Mouse (Mus musculus) kidney, postnatal 0 days (tissue): Measurements from ENCODE around the gene Serping1. TPM values are rescaled to one million over a fixed set of nuclear protein-coding genes. Genes with fewer than 3 reads are reported as not detected.

Source experiments
- ATAC-seq: fragments of 200-750 bp; cut with Nextera tagmentation; replicated peaks from 2 replicates; pipeline ENCODE4 v1.8.0; 2017; ENCODE audit warnings: low read depth, moderate number of reproducible peaks, moderate TSS enrichment, moderate library complexity; ENCODE audit not compliant: low FRiP score
- DNase-seq: peaks from one replicate; pipeline ENCODE4 v3.0.0-alpha.2; 2016; ENCODE audit warnings: low spot score
- H3K27ac ChIP-seq: fragments of 300-500 bp; sonication (generic); 2 replicates; pipeline ENCODE4 v1.5.1; 2014; ENCODE audit warnings: mild to moderate bottlenecking
- H3K27me3 ChIP-seq: fragments of 300-500 bp; sonication (generic); 2 replicates; pipeline ENCODE4 v1.6.1; 2014; ENCODE audit warnings: low read length, mixed read lengths; ENCODE audit not compliant: insufficient read depth
- H3K36me3 ChIP-seq: fragments of 300-500 bp; sonication (generic); 2 replicates; pipeline ENCODE4 v1.6.1; 2014; ENCODE audit warnings: low read length, mixed read lengths; ENCODE audit not compliant: insufficient read depth
- H3K4me1 ChIP-seq: fragments of 300-500 bp; sonication (generic); replicated peaks from 2 replicates; pipeline ENCODE4 v1.6.1; 2014; ENCODE audit warnings: antibody characterized with exemption, low read length, mixed read lengths; ENCODE audit not compliant: insufficient read depth
- H3K4me2 ChIP-seq: fragments of 300-500 bp; sonication (generic); 2 replicates; pipeline ENCODE4 v1.6.1; 2014; ENCODE audit warnings: mild to moderate bottlenecking, low read length, moderate library complexity, mixed read lengths
- H3K4me3 ChIP-seq: fragments of 300-500 bp; sonication (generic); replicated peaks from 2 replicates; pipeline ENCODE4 v1.5.1; 2014; ENCODE audit warnings: low read depth, low read length
- H3K9ac ChIP-seq: fragments of 300-500 bp; sonication (generic); 2 replicates; pipeline ENCODE4 v1.6.1; 2014; ENCODE audit warnings: low read depth, low read length
- H3K9me3 ChIP-seq: fragments of 300-500 bp; sonication (generic); replicated peaks from 2 replicates; pipeline ENCODE4 v1.6.1; 2016; ENCODE audit warnings: low read length, inconsistent platforms, mixed read lengths
- CTCF ChIP-seq: IDR thresholded peaks from 2 replicates; pipeline ENCODE4 v1.5.1; 2016; ENCODE audit warnings: antibody characterized with exemption, low read depth, mild to moderate bottlenecking, moderate library complexity
- WGBS: fragments of 180-500 bp; shearing (Covaris S2); extraction: QIAGEN DNeasy Blood & Tissue Kit; methylation state at CpG from one replicate; pipeline ENCODE4 v1.1.7; 2014; 5-methylcytosine and 5-hydroxymethylcytosine counted together
- polyA plus RNA-seq: library from polyadenylated mRNA; unstranded; fragments of >200 nt; fragmentation: Nextera tagmentation; extraction: Ambion mirVana; gene quantifications from 2 replicates; pipeline ENCODE4 v1.2.1, GENCODE M21; 2015

Serping1 gene
- polyA plus RNA-seq, 1 experiment from 2014 or later: 156 TPM

DNA sequence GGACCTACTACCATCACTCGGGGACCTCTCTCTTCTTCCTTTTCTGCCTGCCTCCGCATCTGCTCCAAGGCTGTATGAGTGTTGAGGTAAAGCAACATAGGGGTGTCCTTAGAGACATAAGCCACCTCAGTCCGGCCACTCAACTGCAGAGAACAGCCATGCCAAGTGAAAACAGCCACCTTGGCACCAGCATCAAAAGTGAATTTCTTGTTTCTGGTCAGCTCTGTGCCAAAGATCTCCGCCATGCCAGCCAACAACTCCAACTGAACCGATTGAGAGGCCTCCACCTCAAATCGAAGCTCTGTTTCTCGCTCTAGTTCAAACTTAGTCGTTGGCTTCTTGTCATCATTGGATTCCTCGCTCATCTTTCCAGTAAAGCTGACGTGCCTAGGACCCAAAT lies 49.5 kb downstream of the Serping1 start:
- no peak overlapping the region for H3K27ac ChIP-seq
- TF ChIP-seq CTCF: no peak
- WGBS: 95% methylated on average over 10 of the region's 10 CpGs
- H3K9me3 ChIP-seq: no peaks in the 10 kb centered on the region
- H3K4me2 ChIP-seq: peak overlapping the region; percentile 85; the same call in 1 of the 2 replicates
- ATAC-seq (no peak), DNase-seq (no peak)
- no peaks in the 10 kb centered on the region for H3K27me3 ChIP-seq
- H3K4me1 ChIP-seq: peaks cover 7% of the 10 kb centered on the region; the same call in 1 of the 2 replicates
- no peak overlapping the region for H3K9ac ChIP-seq
- no peak overlapping the region for H3K4me3 ChIP-seq
- H3K36me3 ChIP-seq: peaks cover 16% of the 10 kb centered on the region

DNA sequence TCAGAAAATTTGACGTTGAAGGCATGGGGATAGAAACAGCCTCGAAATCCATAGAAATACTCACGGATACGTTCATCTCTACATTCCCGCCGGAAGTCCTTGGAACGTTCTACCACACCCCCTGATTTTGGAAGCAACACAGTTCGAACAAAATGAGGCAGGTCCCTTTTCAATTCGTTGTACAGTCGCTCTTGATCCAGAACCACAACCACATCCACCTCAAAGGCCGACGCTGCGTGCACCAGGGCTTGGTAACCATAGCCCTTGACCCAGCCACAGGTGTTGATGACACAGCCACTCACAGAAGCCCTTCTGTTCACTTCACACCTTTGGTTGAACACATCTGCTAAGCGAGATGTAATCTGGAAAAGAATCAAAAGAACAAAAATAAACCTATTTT lies 51.4 kb downstream of the Serping1 start:
- peaks cover 7% of the 10 kb centered on the region; the same call in 1 of the 2 replicates for H3K4me1 ChIP-seq
- ATAC-seq: no peak
- H3K9ac ChIP-seq: no peak overlapping the region
- no peaks in the 10 kb centered on the region for H3K27me3 ChIP-seq
- no peak for TF ChIP-seq CTCF
- H3K27ac ChIP-seq: no peak overlapping the region
- no peak for DNase-seq
- no peaks in the 10 kb centered on the region for H3K9me3 ChIP-seq
- H3K4me2 ChIP-seq: no peak overlapping the region
- no peak overlapping the region for H3K4me3 ChIP-seq
- H3K36me3 ChIP-seq: peaks cover 16% of the 10 kb centered on the region
- 92% methylated on average over 14 of the region's 14 CpGs for WGBS

DNA sequence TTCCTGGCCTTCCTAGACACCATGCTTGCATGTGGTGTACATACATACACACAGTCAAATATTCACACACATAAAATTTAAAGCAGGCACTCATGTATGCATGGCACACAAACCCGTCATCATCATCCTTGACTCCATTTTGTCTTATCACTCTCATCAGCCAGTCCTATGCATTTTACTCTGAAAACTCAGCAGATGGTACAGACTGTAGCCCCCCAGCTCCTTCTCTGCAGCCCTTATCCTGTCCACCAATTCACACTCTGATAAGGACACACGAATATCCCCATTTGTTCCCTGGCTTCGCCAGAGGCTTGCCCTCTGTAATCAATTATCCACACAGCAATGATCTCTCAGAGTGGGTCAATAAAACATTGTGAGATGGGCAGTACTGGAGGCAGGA lies 54.1 kb downstream of the Serping1 start:
- Histone ChIP-seq H3K4me2 (no peak overlapping the region), H3K36me3 (peaks cover 16% of the 10 kb centered on the region), H3K4me3 (no peak overlapping the region), H3K27ac (no peak overlapping the region), H3K27me3 (no peaks in the 10 kb centered on the region), H3K4me1 (0 out of 2 replicates have a peak, but pooled peaks cover 1% of the 10 kb centered on the region), H3K9ac (no peak overlapping the region), H3K9me3 (no peaks in the 10 kb centered on the region)
- DNase-seq: no peak
- ATAC-seq: no peak
- 65% methylated on average over 3 of the region's 3 CpGs for WGBS
- no peak for TF ChIP-seq CTCF

DNA sequence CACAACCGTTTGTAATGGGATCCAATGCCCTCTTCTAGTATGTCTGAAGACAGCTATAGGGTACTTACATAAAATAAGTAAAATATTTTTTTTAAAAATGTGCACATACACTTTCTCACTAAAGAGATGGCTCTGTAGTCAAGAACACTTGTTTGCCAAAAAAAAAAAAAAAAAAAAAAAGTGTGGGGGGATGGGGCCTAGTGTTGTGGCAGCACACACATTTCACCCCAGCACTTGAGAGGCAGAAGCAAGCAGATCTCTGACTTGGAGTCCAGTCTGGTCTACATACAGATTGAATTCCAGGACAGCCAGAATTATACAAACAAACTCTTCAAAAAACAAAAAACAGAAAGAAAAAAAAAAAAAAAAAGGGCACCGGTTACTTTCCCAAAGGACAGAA lies 54.5 kb downstream of the Serping1 start:
- TF ChIP-seq CTCF: no peak
- Histone ChIP-seq H3K4me3 (no peak overlapping the region), H3K27ac (no peak overlapping the region), H3K4me2 (no peak overlapping the region), H3K9me3 (no peaks in the 10 kb centered on the region), H3K9ac (no peak overlapping the region), H3K4me1 (no peaks in the 10 kb centered on the region), H3K27me3 (no peaks in the 10 kb centered on the region), H3K36me3 (peaks cover 16% of the 10 kb centered on the region)
- ATAC-seq (no peak), DNase-seq (no peak)
- WGBS: 87% methylated on average over 2 of the region's 2 CpGs

DNA sequence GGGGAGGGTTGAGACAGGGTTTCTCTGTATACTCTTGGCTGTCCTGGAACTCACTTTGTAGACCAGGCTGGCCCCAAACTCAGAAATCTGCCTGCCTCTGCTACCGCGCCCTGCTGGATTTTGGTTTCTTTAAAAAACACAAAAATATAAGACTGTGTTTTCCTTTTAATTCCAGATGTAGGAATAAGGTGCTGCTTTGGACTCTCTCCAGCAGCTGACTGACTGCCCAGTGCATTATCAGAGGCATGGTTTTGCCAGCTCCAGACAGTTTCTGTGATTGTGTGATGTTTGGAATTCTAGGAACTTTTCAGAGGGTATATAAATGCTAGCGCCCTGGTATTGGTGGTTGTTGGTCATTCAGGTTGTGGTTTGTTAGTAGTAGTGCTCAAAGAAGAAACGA lies 57.9 kb downstream of the Serping1 start:
- Histone ChIP-seq H3K27me3 (no peaks in the 10 kb centered on the region), H3K36me3 (peaks cover 4% of the 10 kb centered on the region; the same call in 1 of the 2 replicates), H3K4me2 (no peak overlapping the region), H3K9ac (no peak overlapping the region), H3K4me3 (no peak overlapping the region), H3K27ac (no peak overlapping the region), H3K9me3 (no peaks in the 10 kb centered on the region), H3K4me1 (peaks cover 4% of the 10 kb centered on the region; the same call in 1 of the 2 replicates)
- 98% methylated on average over 4 of the region's 4 CpGs for WGBS
- ATAC-seq: no peak
- TF ChIP-seq CTCF: no peak
- no peak for DNase-seq

DNA sequence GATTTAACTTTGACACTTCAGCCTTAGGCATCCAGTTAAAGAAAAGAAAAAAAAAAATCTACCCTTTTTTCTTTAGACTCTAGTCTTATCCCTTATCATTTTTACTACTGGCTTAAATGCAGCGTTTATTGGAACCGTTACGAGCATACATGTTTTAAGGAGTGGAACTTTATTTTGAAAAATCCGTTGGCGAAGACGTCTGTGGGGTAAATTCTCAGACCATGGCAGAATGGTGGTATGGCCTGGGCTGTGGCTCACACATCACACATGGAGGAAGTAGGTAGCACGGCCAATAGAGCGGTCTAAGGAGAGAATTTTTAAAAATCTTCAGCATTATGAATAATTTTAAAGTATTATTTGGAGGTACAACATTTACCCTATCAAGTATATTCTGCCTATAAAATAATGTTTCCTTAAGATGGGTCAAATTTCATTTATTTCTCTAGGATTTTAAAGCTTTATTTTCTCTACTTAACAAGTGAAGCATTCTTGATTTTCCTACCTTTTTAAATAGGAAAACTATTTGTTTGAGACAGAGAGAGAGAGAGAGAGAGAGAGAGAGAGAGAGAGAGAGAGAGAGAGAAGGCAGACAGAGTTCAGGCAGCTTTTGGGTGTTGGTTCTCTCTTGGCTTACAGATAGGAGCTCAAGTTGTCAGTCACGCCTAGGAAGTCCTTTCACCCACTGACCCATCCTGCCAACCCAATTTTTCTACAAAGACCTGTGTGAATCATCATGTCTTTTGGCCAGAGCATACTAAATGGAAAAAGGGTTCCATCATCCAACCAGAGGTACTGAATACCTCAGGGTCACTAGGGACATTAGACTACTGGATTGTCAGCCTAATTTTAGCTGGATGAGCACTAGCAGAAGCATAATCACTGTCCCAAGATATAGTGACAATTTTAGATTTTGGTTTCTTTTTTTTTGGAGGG lies 58.6 kb downstream of the Serping1 start:
- DNase-seq (no peak), ATAC-seq (no peak)
- no peak for TF ChIP-seq CTCF
- peak overlapping the region; percentile 67 for H3K4me2 ChIP-seq
- H3K4me1 ChIP-seq: peaks cover 4% of the 10 kb centered on the region; the same call in 1 of the 2 replicates
- H3K4me3 ChIP-seq: peak overlapping the region; percentile 98
- H3K36me3 ChIP-seq: no peaks in the 10 kb centered on the region
- no peaks in the 10 kb centered on the region for H3K27me3 ChIP-seq
- 27% methylated on average over 9 of the region's 9 CpGs for WGBS
- H3K9me3 ChIP-seq: no peaks in the 10 kb centered on the region
- H3K9ac ChIP-seq: peak overlapping the region; percentile 48
- peak overlapping the region; percentile 98 for H3K27ac ChIP-seq
